Mouse (Mus musculus) gastrocnemius, adult 2 months (tissue): ENCODE results near the gene Rhob. TPM values are rescaled to one million over a fixed set of nuclear protein-coding genes. Genes with fewer than 3 reads are reported as not detected.
"Not testable (repeated sequence)": the region's sequence is repeated elsewhere in the genome, so short reads cannot be mapped to it uniquely, and the experiment has no call there.

Source experiments
- DNase-seq: peaks from one replicate; pipeline ENCODE4 v3.0.0; 2022
- H3K27ac ChIP-seq: fragments of 200-600 bp; 2 replicates; pipeline ENCODE4 v1.8.1; 2022; ENCODE audit warnings: mild to moderate bottlenecking
- H3K4me3 ChIP-seq: fragments of 200-600 bp; 2 replicates; pipeline ENCODE4 v1.8.1; 2022; ENCODE audit warnings: mild to moderate bottlenecking, moderate library complexity
- CTCF ChIP-seq: fragments of 200-600 bp; IDR thresholded peaks from 2 replicates; pipeline ENCODE4 v1.8.1; 2022; ENCODE audit warnings: antibody characterized with exemption, mild to moderate bottlenecking, moderate library complexity
- intact Hi-C: fragments of 180-260 bp; cut with DNase I; formaldehyde crosslinking; loops from one replicate; pipeline ENCODE4 v1.15.1; 2025
- total RNA-seq, 2 experiments: library from RNA; stranded (reverse); gene quantifications; 2 replicates each; pipeline ENCODE4 v1.2.3; 2021

The Rhob gene
- total RNA-seq, 2 experiments from 2014 or later = 33.5 to 115 TPM

- Histone ChIP-seq H3K4me3 (no peak overlapping the region), H3K27ac (no peak overlapping the region)
- TF ChIP-seq CTCF = no peak
- DNase-seq = no peak
- intact Hi-C loops = no loop called here
Measured at GRCm38 (mm10) chr12:8465680-8466079, 34.1 kb downstream of the Rhob start.

DNA sequence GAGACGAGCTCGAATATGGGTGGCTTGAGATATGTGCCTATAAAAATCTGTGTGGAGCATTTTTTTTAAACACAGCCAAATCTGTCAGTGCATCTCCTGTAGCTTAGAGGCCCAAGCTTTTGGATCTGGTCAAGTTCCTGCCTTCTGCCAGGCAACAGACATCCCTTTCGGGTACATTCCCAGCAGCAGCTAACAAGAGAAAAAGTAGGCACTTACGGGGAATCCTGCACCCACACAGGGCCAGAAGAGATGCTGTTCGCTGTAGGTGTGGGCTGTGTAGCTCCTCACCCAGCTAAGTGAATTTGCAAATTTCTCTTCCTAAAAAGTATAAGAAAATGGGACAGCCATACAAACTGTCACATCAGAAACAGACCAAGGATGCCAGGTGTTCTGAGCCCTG is 34.8 kb downstream of the Rhob start:
- TF ChIP-seq CTCF = no peak
- intact Hi-C loops = no loop called here
- Histone ChIP-seq H3K4me3 (no peak overlapping the region), H3K27ac (no peak overlapping the region)
- DNase-seq = no peak

DNA sequence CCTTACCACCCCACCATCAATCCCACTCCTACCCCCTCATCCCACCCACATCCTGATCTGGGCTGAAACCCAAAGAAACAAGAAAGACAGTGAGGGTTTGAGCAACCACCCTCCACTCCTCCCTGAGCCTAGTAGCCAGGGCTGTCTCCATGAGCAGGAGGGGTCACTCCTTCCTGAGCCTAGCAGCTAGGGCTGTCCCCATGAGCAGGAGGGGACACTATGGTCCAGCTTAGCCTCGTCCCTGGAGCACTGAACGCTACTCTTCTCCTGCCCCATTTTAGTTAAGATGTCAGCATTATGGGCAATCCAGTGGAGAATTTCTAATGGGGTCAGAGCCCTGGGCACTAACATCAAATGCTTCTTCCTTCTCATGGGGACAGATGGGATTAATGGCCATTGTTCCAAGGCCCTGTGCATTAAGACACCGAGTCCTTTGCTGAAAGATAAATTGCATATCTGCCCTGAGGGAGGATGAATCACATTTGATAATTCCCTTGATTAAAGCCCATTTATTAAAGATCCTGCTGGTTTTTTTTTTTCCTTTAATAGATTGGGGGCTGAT is 36.1 kb downstream of the Rhob start:
- intact Hi-C loops = no loop called here

GRCm38 (mm10) chr12:8462533-8462932 is 37.3 kb downstream of the Rhob start:
- intact Hi-C loops = no loop called here
- no peak for DNase-seq

More for the DNA sequence above, 36.1 kb downstream of the Rhob start:
- Histone ChIP-seq H3K27ac (no peak overlapping the region), H3K4me3 (no peak overlapping the region)
- DNase-seq = no peak
- TF ChIP-seq CTCF = no peak

DNA sequence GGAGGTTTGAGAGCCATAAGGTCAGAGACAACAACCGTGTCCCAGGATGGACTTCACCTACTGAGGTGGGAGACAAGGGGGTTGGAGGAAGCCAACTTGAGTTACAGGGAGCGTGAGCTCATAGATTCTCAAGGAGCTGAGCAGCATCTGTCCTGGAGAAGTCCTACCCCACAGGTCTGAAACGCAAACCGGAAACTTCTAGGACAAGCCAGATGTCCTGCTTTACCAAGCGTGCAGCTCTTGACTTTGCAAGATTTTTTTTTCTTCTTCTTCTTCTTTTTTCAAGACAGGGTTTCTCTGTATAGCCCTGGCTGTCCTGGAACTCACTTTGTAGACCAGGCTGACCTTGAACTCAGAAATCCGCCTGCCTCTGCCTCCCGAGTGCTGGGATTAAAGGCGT is 38.2 kb downstream of the Rhob start:
- H3K27ac ChIP-seq, H3K4me3 ChIP-seq, intact Hi-C loops, DNase-seq: not testable (repeated sequence)

More at GRCm38 (mm10) chr12:8462533-8462932, 37.3 kb downstream of the Rhob start:
- H3K4me3 ChIP-seq = no peak overlapping the region
- TF ChIP-seq CTCF = no peak
- H3K27ac ChIP-seq = no peak overlapping the region

- no peak for TF ChIP-seq CTCF
- intact Hi-C loops = no loop called here
- no peak overlapping the region for H3K4me3 ChIP-seq
- H3K27ac ChIP-seq = no peak overlapping the region
- no peak for DNase-seq
Measured at GRCm38 (mm10) chr12:8458400-8458799, 41.4 kb downstream of the Rhob start.

- Histone ChIP-seq H3K27ac (no peak overlapping the region), H3K4me3 (no peak overlapping the region)
- DNase-seq = no peak
- no peak for TF ChIP-seq CTCF
- intact Hi-C loops = no loop called here
Measured at GRCm38 (mm10) chr12:8457052-8457451, 42.8 kb downstream of the Rhob start.

DNA sequence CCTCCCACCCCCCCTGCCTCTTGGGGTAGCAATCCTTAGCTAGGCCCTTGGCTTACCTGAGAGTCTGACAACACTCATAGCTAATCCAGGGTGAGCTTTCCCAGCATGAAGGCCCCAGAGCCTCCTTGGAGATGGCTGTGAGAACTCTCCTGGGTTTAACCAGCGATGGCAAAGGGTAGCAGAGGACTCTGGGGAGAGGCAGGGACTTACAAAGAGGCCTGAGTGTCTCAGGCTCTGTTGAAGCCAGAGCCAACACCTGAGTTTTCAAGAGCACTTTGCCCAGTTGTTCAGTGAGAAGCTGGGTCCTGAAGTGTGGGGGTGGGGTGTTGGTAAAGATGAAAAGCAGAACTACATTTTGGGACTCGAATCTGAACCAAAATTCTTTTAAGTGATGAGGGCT is 44.8 kb downstream of the Rhob start:
- no peak overlapping the region for H3K4me3 ChIP-seq
- no peak for DNase-seq
- intact Hi-C loops = no loop called here
- no peak for TF ChIP-seq CTCF
- no peak overlapping the region for H3K27ac ChIP-seq

DNA sequence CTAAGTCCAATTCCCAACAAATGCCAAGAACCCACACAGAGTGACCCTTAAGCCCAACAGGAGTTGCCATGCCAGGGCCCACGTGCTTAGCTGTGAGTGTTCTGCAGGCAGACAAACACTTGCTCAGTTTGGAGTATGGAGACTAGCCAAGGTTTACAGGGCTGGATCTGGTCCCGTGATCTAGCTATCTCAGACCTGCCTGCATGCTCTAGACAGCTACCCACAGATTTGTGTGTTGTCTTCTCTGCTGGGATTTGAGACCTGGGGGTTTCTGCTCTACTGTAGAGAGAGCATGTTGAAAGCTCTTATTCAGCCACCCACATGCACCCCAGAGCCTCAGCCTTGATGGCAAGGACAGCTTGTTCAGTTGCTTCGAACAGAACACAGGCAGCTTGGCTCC is 45.3 kb downstream of the Rhob start:
- Histone ChIP-seq H3K4me3 (no peak overlapping the region), H3K27ac (peak overlapping the region; percentile 68; the same call in 1 of the 2 replicates)
- intact Hi-C loops = no loop called here
- peak; percentile 51 for DNase-seq
- TF ChIP-seq CTCF = no peak

DNA sequence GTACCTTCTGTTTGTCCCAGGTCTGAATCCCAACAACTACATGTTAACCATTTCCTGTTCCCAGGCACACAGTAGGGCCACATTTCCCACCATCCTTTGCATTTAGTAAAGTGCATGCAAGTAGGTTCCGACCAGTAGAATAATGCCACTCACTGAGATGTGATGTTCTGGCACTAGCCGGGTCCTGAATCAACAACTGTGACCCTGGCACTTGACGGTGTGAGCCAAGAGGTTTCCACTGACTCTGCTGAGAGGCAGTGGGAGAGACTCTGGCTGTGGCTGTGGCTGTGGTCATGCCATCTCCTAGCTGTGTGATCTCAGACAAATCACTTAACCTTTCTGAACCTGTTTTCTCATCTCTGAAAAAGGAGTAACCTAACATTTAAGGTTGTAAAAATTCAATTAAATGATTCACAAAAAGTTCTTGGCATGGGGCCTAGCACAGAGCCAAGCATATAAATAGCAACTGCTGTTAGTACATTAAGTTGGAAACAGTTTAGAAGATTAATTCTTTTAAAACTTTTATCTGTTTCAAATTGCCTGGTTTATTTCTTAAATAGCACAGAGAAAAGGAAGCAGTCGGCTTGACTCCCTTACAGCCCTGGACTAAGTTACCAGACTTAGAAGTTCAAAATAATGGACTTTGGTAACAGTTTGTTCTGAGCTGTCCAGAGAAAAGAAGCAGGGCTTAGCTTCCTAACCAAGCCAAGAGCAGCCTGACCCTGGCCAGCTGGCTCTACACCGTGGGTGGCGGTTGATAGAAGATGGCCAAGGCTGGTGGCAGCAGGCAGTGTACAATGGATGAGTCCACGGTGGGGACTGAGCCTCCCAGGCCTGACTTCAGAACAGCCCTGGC is 46.8 kb downstream of the Rhob start:
- intact Hi-C loops = no loop called here
- peak overlapping the region; percentile 68 for H3K27ac ChIP-seq

DNA sequence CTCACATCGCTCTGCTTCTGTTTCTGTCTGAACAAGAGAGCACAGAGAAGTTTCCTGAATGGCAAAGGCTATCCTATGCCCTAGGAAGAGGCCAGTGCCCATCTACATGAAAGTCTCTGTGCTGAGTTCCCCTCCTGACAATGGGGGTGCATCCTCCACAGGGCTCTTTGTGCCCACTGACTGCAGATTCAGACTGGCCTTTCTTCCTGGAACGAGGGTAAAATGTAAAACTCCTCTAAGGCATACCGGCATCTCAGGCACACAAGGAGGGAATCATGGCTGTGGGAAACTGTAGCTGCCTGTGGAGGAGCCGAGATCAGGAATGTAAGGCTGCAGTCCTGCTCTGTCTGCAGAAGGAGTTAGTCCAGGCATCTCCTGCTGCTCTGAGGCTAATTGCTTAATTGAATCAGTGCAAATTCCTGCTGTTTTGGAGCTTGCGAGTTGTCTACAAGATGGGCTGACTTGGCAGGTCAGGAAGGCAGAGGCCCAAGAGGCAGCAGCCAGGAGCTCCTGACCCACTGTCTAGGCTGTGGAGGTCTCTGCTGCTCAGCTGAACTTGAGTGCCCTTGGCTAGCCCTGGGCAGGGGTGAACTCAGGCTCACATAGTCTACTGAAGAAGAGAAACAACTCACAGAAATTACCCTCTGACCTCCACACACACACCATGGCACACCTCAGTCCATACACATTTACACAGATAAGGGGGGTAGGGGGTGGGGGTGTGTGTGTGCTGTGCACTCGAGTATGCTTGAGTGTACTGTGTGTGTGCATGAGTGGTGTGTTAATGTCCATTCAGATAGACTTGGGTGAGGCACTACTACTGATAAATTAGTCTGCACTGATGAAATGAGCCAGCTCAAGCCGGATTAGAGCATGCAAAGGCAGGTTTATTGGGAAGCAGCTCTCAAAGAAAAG is 48.0 kb downstream of the Rhob start:
- TF ChIP-seq CTCF = no peak
- H3K27ac ChIP-seq = peak overlapping the region; percentile 6
- no peak for DNase-seq
- H3K4me3 ChIP-seq = no peak overlapping the region
- intact Hi-C loops = no loop called here

More for the DNA sequence above, 46.8 kb downstream of the Rhob start:
- H3K4me3 ChIP-seq = no peak overlapping the region
- peak; percentile 60 for DNase-seq
- no peak for TF ChIP-seq CTCF

GRCm38 (mm10) chr12:8450639-8451038 is 49.2 kb downstream of the Rhob start:
- H3K4me3 ChIP-seq = no peak overlapping the region
- intact Hi-C loops = no loop called here
- DNase-seq = peak; percentile 67
- H3K27ac ChIP-seq = 0 out of 2 replicates have a peak overlapping the region, but pooled peaks have one; percentile 6
- TF ChIP-seq CTCF = no peak

DNA sequence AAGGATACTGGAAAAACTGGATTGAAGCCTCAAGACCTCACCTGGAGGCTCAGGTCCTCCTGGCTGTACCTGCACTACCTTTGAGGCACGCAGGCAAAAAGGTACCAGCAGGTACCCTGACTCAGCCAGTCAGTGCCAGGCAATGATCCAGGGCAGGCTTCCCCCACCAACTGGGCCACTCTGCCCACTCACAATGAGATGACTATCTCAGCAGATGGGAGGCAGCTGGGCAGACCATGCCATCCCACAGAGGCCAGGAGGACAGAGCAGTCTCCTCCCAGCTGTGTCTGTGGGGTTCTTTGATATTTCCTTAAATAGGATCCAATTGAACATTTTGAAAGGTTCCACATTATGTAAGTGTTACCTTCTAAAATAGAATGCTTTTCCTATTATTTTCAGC is 49.8 kb downstream of the Rhob start:
- TF ChIP-seq CTCF = no peak
- H3K4me3 ChIP-seq = no peak overlapping the region
- intact Hi-C loops = no loop called here
- no peak for DNase-seq
- H3K27ac ChIP-seq = no peak overlapping the region

Other genes starting within 250 kb of the Rhob start
- gene Gdf7, start 198.1 kb downstream of the Rhob start, total RNA-seq = not detected
- 1 to 10 TPM; 6.1 to 7.7 TPM for gene Hs1bp3, start 186.6 kb downstream of the Rhob start, total RNA-seq
- gene Slc7a15, start 99.1 kb upstream of the Rhob start, total RNA-seq = not detected
- 10 to 100 TPM; 83.1 to 83.6 TPM for gene Pum2, start 174.1 kb upstream of the Rhob start, total RNA-seq